Mouse (Mus musculus): ENCODE results near the gene Rnf181. TPM values are rescaled to one million over a fixed set of nuclear protein-coding genes. Genes with fewer than 3 reads are reported as not detected.
A peak's percentile ranks its signal among the peaks of the same experiment; 100 is the strongest.

Rnf181 gene
- polyA plus RNA-seq, 1 experiment from 2014 or later = 208 TPM

DNA sequence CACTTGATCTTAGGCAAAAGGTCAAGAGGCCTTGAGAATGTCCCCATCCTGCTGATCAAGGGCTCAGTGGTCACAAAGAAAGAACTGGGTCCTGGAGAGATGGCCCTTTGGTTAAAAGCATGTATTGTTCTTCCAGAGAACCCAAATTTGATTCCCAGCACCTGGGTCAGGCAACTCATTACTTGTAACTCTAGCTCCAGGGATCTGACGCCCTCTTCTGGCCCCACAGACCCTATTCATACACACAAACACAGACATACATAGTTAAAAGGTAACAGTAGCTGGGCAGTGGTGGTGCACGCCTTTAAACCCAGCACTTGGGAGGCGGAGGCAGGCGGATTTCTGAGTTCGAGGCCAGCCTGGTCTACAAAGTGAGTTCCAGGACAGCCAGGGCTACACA is 25.6 kb upstream of the Rnf181 start:
- H3K36me3 ChIP-seq (ENCODE audit: insufficient read depth, low read length) = no peaks in the 10 kb centered on the region
- H3K9me3 ChIP-seq (ENCODE audit: low read length) = no peaks in the 10 kb centered on the region
- TF ChIP-seq EP300 (IDR thresholded peaks at IDR 0.05) = no peak
- TF ChIP-seq CTCF (IDR thresholded peaks at IDR 0.05) = no peak
- 91% methylated on average over 5 of the region's 5 CpGs for WGBS
- no peak for ATAC-seq
- no peak overlapping the region for H3K9ac ChIP-seq (replicated peaks; ENCODE audit: low read depth)
- peaks cover 16% of the 10 kb centered on the region; the same call in 1 of the 2 replicates for H3K4me1 ChIP-seq (ENCODE audit: insufficient read depth, low read depth, low read length)
- H3K27me3 ChIP-seq (replicated peaks; ENCODE audit: insufficient read depth, low read length) = no peaks in the 10 kb centered on the region
- no peak overlapping the region for H3K27ac ChIP-seq (ENCODE audit: low read length)
- H3K4me2 ChIP-seq (replicated peaks; ENCODE audit: low read depth, low read length) = no peak overlapping the region
- no peak overlapping the region for H3K4me3 ChIP-seq (ENCODE audit: low read depth, low read length)
- DNase-seq (ENCODE audit: low spot score) = no peak

DNA sequence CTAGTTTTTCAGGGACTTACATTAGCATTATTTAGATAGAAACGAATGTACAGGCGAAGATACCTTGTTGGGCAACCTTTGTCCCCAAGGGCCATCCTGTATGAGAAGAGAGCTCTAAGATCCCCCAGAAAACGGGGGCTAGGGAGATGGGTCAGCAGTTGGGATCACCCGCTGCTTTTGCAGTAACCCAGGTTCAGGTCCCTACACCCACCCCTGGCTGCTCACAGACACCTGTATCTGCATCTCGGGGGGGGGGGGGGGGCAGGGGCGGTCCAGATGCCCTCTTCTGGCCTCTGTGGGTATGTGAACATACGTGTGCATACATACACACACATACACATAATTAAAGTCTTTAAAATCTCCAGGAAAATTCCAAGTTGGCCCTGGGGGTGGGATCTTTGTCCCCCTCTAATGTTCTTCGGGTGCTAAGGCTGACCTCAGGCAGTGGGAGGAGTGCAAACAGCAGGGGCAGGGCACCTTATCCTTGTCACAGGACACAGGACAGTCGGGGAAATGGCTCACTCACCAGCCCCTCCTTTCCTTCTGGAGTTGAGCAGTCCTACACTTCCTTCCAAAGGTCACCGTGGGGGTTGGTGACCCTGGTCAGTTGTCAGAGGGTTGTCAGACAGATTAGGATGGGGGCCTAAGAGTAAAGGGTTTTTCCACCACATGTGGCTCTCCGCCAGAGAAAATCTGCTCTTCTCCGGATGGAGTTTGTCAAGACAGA is 24.2 kb upstream of the Rnf181 start:
- no peaks in the 10 kb centered on the region for H3K36me3 ChIP-seq (ENCODE audit: insufficient read depth, low read length)
- H3K4me3 ChIP-seq (ENCODE audit: low read depth, low read length) = peak overlapping the region; percentile 54
- no peaks in the 10 kb centered on the region for H3K27me3 ChIP-seq (replicated peaks; ENCODE audit: insufficient read depth, low read length)
- peaks cover 16% of the 10 kb centered on the region; the same call in 1 of the 2 replicates for H3K4me1 ChIP-seq (ENCODE audit: insufficient read depth, low read depth, low read length)
- no peaks in the 10 kb centered on the region for H3K9me3 ChIP-seq (ENCODE audit: low read length)
- ATAC-seq = peak; percentile 70
- H3K9ac ChIP-seq (replicated peaks; ENCODE audit: low read depth) = peak overlapping the region; percentile 90
- DNase-seq (ENCODE audit: low spot score) = peak; percentile 85
- no peak; the same call in none of the 2 replicates for TF ChIP-seq CTCF (IDR thresholded peaks at IDR 0.05)
- peak; percentile 28; the same call in 1 of the 2 replicates for TF ChIP-seq EP300 (IDR thresholded peaks at IDR 0.05)
- H3K27ac ChIP-seq (ENCODE audit: low read length) = peak overlapping the region; percentile 99
- 9% methylated on average over 12 of the region's 12 CpGs for whole genome bisulfite sequencing
- H3K4me2 ChIP-seq (replicated peaks; ENCODE audit: low read depth, low read length) = peak overlapping the region; percentile 61

GRCm38 (mm10) chr6:72389941-72390771 is 23.4 kb upstream of the Rnf181 start, which contains the start of gene Vamp8:
Vamp8 (minus strand) TSS chr6:72390703.
- DNase-seq (ENCODE audit: low spot score) = peak; percentile 96
- peaks cover 3% of the 10 kb centered on the region; the same call in 1 of the 2 replicates for H3K36me3 ChIP-seq (ENCODE audit: insufficient read depth, low read length)
- TF ChIP-seq CTCF (IDR thresholded peaks at IDR 0.05) (peak; percentile 55), EP300 (IDR thresholded peaks at IDR 0.05) (no peak)

DNA sequence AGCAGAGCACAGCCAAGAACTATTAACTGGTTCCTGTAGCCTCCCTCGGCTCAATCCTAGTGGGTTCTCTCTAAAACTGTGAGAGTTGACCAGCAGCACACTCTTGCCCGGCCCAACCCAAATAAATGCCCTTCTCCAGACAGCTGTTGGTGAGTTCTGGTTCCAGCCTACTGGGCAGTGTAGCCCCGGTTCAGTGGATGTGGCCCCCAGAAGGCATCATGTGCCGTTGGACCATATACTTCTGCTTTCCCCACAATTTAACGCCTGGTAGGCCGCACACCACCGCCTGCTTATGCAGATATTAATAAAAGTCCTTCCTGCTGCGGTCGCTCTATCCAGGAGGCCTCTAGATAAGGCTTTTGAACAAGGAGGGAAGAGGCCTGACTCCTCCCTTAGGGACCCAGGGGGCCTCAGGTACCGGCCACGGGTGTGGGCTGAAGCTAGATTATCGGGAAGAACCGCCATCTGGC is 22.8 kb upstream of the Rnf181 start:
- peak; percentile 56 for DNase-seq (ENCODE audit: low spot score)

More at GRCm38 (mm10) chr6:72389941-72390771, 23.4 kb upstream of the Rnf181 start, which contains the start of gene Vamp8:
- no peaks in the 10 kb centered on the region for H3K27me3 ChIP-seq (replicated peaks; ENCODE audit: insufficient read depth, low read length)
- H3K4me2 ChIP-seq (replicated peaks; ENCODE audit: low read depth, low read length) = peak within 1 kb of the TSS; percentile 61
- H3K9me3 ChIP-seq (ENCODE audit: low read length) = no peaks in the 10 kb centered on the region
- WGBS = under 1% methylated on average over 33 of the region's 33 CpGs
- peak within 1 kb of the TSS; percentile 90 for H3K9ac ChIP-seq (replicated peaks; ENCODE audit: low read depth)
- peaks cover 16% of the 10 kb centered on the region; the same call in 1 of the 2 replicates for H3K4me1 ChIP-seq (ENCODE audit: insufficient read depth, low read depth, low read length)
- H3K4me3 ChIP-seq (ENCODE audit: low read depth, low read length) = peak within 1 kb of the TSS; percentile 54
- peak; percentile 88 for ATAC-seq
- H3K27ac ChIP-seq (ENCODE audit: low read length) = peak within 1 kb of the TSS; percentile 99

DNA sequence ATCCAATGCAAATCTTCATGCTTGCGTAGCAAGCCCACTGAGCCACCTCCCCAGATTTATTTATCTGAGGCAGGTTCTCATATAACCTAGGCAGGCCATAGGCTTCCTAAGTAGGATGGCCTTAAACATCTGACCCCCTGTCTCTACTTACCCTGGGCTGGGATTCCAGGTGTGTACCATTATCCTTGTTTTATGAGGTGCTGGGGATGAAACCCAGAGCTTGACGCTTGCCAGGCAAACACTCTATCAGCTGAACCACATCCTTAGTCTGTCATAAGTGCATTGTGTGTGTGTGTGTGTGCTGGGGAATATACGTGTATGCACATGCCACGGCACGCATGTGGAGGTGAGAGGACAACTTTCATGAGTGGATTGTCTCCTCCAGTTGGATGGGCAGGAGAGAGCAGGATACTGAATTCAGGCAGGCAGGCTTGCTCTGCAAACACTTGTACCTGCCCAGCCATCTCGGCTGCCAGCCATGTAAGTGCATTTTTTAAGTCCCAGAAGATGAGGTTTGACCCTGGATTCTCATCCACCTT is 22.1 kb upstream of the Rnf181 start:
- Histone ChIP-seq H3K4me3 (ENCODE audit: low read depth, low read length) (peak overlapping the region; percentile 54), H3K9me3 (ENCODE audit: low read length) (no peaks in the 10 kb centered on the region), H3K4me2 (replicated peaks; ENCODE audit: low read depth, low read length) (peak overlapping the region; percentile 61), H3K4me1 (ENCODE audit: insufficient read depth, low read depth, low read length) (peaks cover 16% of the 10 kb centered on the region; the same call in 1 of the 2 replicates), H3K9ac (replicated peaks; ENCODE audit: low read depth) (peak overlapping the region; percentile 90; the same call in 1 of the 2 replicates), H3K27ac (ENCODE audit: low read length) (peak overlapping the region; percentile 99), H3K27me3 (replicated peaks; ENCODE audit: insufficient read depth, low read length) (no peaks in the 10 kb centered on the region), H3K36me3 (ENCODE audit: insufficient read depth, low read length) (peaks cover 9% of the 10 kb centered on the region; the same call in 1 of the 2 replicates)
- TF ChIP-seq CTCF (IDR thresholded peaks at IDR 0.05) (no peak), EP300 (IDR thresholded peaks at IDR 0.05) (no peak)
- DNase-seq (ENCODE audit: low spot score) = peak; percentile 4
- 54% methylated on average over 6 of the region's 6 CpGs for WGBS
- no peak for ATAC-seq

More for the DNA sequence above, 22.8 kb upstream of the Rnf181 start:
- peak; percentile 17 for ATAC-seq
- Histone ChIP-seq H3K9me3 (ENCODE audit: low read length) (no peaks in the 10 kb centered on the region), H3K27me3 (replicated peaks; ENCODE audit: insufficient read depth, low read length) (no peaks in the 10 kb centered on the region), H3K4me1 (ENCODE audit: insufficient read depth, low read depth, low read length) (peaks cover 16% of the 10 kb centered on the region; the same call in 1 of the 2 replicates), H3K4me2 (replicated peaks; ENCODE audit: low read depth, low read length) (peak overlapping the region; percentile 61), H3K27ac (ENCODE audit: low read length) (peak overlapping the region; percentile 99), H3K4me3 (ENCODE audit: low read depth, low read length) (peak overlapping the region; percentile 54), H3K9ac (replicated peaks; ENCODE audit: low read depth) (peak overlapping the region; percentile 90), H3K36me3 (ENCODE audit: insufficient read depth, low read length) (peaks cover 9% of the 10 kb centered on the region; the same call in 1 of the 2 replicates)
- TF ChIP-seq CTCF (IDR thresholded peaks at IDR 0.05) = no peak
- TF ChIP-seq EP300 (IDR thresholded peaks at IDR 0.05) = no peak
- 4% methylated on average over 13 of the region's 13 CpGs for WGBS

Data from lung, postnatal 0 days (tissue).